Mouse (Mus musculus) liver, embryonic 14.5 days (tissue): ENCODE results near the gene Tnfrsf1b. TPM values are rescaled to one million over a fixed set of nuclear protein-coding genes. Genes with fewer than 3 reads are reported as not detected.
A peak's percentile ranks its signal among the peaks of the same experiment; 100 is the strongest.

Experiments used
- ATAC-seq: fragments of 200-750 bp; cut with Nextera tagmentation; 2 replicates; pipeline ENCODE4 v1.8.0; 2017; ENCODE audit warnings: moderate number of reproducible peaks, mild to moderate bottlenecking, moderate library complexity; ENCODE audit not compliant: insufficient read depth
- DNase-seq, 3 experiments: peaks; one replicate each; pipeline ENCODE4 v3.0.0-alpha.2; 2012 to 2013; ENCODE audit warnings: low read depth in 3 of 3, low spot score in 3 of 3
- H3K27ac ChIP-seq: fragments of 300-500 bp; sonication (generic); 2 replicates; pipeline ENCODE4 v1.5.1; 2014; ENCODE audit warnings: moderate library complexity, mild to moderate bottlenecking, control low read depth, inconsistent platforms
- H3K27me3 ChIP-seq: fragments of 300-500 bp; sonication (generic); 2 replicates; pipeline ENCODE4 v1.6.1; 2014; ENCODE audit warnings: mild to moderate bottlenecking, low read length, moderate library complexity; ENCODE audit not compliant: control insufficient read depth, insufficient read depth
- H3K36me3 ChIP-seq: fragments of 300-500 bp; sonication (generic); replicated peaks from 2 replicates; pipeline ENCODE4 v1.6.1; 2014; ENCODE audit warnings: low read depth; ENCODE audit not compliant: control insufficient read depth, insufficient read depth
- H3K4me1 ChIP-seq, 2 experiments: fragments of 200-500 bp in 1 of 2; fragments of 300-500 bp in 1 of 2; sonication (generic) in 1 of 2; replicated peaks; 2 replicates each; pipeline ENCODE4 v1.6.1; 2012 to 2014; ENCODE audit warnings: antibody characterized with exemption in 1 of 2, inconsistent platforms in 1 of 2, low read length in 1 of 2; ENCODE audit not compliant: control insufficient read depth in 2 of 2, insufficient read depth in 2 of 2
- H3K4me2 ChIP-seq: fragments of 300-500 bp; sonication (generic); 2 replicates; pipeline ENCODE4 v1.6.1; 2014; ENCODE audit warnings: low read depth, mild to moderate bottlenecking, control low read depth, moderate library complexity
- H3K4me3 ChIP-seq, 2 experiments: fragments of 200-500 bp in 1 of 2; fragments of 300-500 bp in 1 of 2; sonication (generic) in 1 of 2; 2 replicates each; pipeline ENCODE4 v1.5.1; 2012 to 2014; ENCODE audit warnings: low read depth in 2 of 2, low read length in 2 of 2, mild to moderate bottlenecking in 2 of 2, control low read depth in 1 of 2, inconsistent platforms in 1 of 2, moderate library complexity in 1 of 2; ENCODE audit not compliant: insufficient read depth in 1 of 2
- H3K9ac ChIP-seq: fragments of 300-500 bp; sonication (generic); replicated peaks from 2 replicates; pipeline ENCODE4 v1.6.1; 2014; ENCODE audit warnings: mild to moderate bottlenecking, control low read depth, moderate library complexity
- H3K9me3 ChIP-seq: fragments of 300-500 bp; sonication (generic); 2 replicates; pipeline ENCODE4 v1.6.1; 2016; ENCODE audit warnings: low read length, mixed read lengths; ENCODE audit not compliant: control insufficient read depth
- CTCF ChIP-seq: IDR thresholded peaks from 2 replicates; pipeline ENCODE4 v1.5.1; 2016; ENCODE audit warnings: antibody characterized with exemption, low read depth, control low read depth
- EP300 ChIP-seq: IDR thresholded peaks from 2 replicates; pipeline ENCODE4 v1.6.1; 2016; ENCODE audit warnings: antibody characterized with exemption, low read depth
- WGBS: fragments of 180-500 bp; shearing (Covaris S2); extraction: QIAGEN DNeasy Blood & Tissue Kit; methylation state at CpG from one replicate; pipeline ENCODE4 v1.1.7; 2014; ENCODE audit not compliant: insufficient replicate concordance; 5-methylcytosine and 5-hydroxymethylcytosine counted together
- polyA plus RNA-seq, 2 experiments: library from polyadenylated mRNA; depleted of rRNA in 1 of 2; stranded (reverse) in 1 of 2; unstranded in 1 of 2; fragments of >200 nt; fragmentation: Nextera tagmentation in 1 of 2; extraction: Ambion mirVana in 1 of 2; gene quantifications; 2 replicates each; pipeline versions ENCODE4 v1.2.1 to v1.2.3; 2012 to 2014

Gene Tnfrsf1b
- polyA plus RNA-seq, 2 experiments = 3.2 to 4.7 TPM

DNA sequence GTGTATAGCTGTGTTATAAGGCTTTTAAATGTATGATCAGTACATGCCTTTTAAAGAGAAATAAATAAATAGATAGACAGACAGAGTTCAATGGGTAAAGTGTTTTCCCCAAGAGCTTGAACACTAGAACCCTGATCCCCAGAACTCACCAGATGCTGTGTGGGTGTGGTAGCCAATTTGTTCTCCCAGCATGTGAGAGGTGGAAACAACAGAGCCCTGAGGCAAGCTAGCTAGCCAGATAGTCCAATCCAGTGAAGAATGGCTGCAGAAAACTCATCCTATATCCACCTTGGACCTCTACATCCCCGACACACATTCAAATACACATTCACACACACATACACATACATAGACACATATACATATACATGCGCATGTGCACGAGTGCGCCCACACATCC is 4.9 kb upstream of the Tnfrsf1b start:
- no peak overlapping the region for H3K9ac ChIP-seq
- H3K4me2 ChIP-seq = no peak overlapping the region
- WGBS = 82% methylated on average over 4 of the region's 4 CpGs

DNA sequence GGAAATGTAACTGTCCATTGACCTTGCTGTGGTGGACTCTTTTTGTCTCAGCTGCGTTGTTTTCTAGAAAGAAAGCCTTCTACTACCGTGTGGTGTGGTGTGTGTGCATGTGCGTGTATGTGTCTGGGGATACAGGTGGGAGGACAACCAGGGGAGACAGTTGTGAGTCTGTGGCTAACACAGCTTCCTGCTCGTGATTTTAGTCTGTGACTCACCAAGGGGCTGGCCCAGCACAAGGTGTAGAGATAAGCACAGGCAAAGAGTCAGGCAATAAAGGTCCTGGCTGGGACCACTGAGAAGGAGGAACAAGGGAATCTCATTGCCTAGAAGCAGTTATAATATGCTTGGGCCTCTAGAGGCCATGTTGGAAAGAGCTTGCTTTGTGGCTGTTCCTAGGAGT is 3.3 kb upstream of the Tnfrsf1b start:
- H3K4me1 ChIP-seq = peaks cover 0 to 6% of the 10 kb centered on the region in 2 experiments; a peak in 1 of 4 replicates
- DNase-seq (no peak), ATAC-seq (no peak)
- WGBS = 40% methylated on average over 4 of the region's 4 CpGs
- TF ChIP-seq EP300 (no peak), CTCF (no peak)
- H3K9me3 ChIP-seq = no peaks in the 10 kb centered on the region
- H3K27me3 ChIP-seq = peaks cover 4% of the 10 kb centered on the region
- H3K9ac ChIP-seq = no peak overlapping the region
- no peaks in the 10 kb centered on the region for H3K36me3 ChIP-seq
- no peak overlapping the region for H3K4me3 ChIP-seq
- no peak overlapping the region for H3K4me2 ChIP-seq
- no peak overlapping the region for H3K27ac ChIP-seq

More for the DNA sequence above, 4.9 kb upstream of the Tnfrsf1b start:
- DNase-seq = no peak
- Histone ChIP-seq H3K4me3 (no peak overlapping the region), H3K27ac (no peak overlapping the region), H3K4me1 (0 out of 4 replicates have a peak, but pooled peaks cover 0 to 3% of the 10 kb centered on the region in 2 experiments), H3K9me3 (no peaks in the 10 kb centered on the region), H3K36me3 (no peaks in the 10 kb centered on the region), H3K27me3 (no peaks in the 10 kb centered on the region; the same call in 1 of the 2 replicates)
- ATAC-seq = no peak
- TF ChIP-seq EP300 = no peak
- TF ChIP-seq CTCF = no peak

DNA sequence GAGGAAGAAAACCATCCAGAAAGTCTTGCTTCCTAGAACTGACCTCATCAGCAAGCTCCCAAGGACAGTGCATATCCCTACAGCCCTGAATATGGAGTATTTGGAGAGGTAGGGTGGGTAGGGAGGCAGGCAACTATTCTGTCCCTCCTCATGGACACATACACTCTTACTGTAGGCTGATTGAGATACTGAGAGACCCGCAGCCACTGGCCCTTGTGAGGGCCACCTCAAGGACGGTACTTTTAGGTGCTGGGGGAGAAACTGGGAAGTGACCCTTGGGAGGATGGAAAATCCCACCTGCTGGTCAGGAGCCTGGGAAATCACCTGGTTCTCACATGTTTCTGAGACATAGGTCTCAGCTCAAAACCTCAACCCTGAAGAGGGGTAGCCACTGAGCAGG is 886 bp upstream of the Tnfrsf1b start:
- H3K36me3 ChIP-seq = no peaks in the 10 kb centered on the region
- H3K9me3 ChIP-seq = no peaks in the 10 kb centered on the region

DNA sequence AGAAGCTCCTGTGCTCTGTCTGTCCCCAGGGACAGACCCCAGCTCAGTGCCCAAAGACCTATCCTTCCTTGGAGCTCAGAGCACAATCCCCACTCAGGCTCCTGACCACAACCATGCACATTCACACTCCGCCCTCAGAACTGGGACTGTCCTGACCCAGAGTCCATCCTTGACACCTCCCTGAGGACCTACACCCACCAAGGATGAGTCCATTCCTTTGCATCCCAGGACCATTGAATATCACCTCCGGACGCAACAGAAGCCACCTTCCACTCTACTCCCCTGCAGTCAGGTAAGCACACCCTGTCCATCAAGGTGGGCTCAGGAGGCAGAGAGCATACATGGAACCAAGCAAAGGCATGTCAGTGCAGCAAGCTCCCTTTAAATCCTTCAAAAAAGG is 1.1 kb downstream of the Tnfrsf1b start:
- Histone ChIP-seq H3K27me3 (peaks cover 4% of the 10 kb centered on the region), H3K4me1 (peaks cover 0 to 3% of the 10 kb centered on the region in 2 experiments; a peak in 1 of 4 replicates), H3K9ac (no peak overlapping the region), H3K4me2 (peak overlapping the region; percentile 70), H3K4me3 (peak overlapping the region; percentile 26 to 59; a peak in 2 of 4 replicates), H3K36me3 (no peaks in the 10 kb centered on the region), H3K9me3 (no peaks in the 10 kb centered on the region), H3K27ac (no peak overlapping the region)
- no peak for DNase-seq
- 72% methylated on average over 3 of the region's 3 CpGs for WGBS
- no peak for ATAC-seq
- TF ChIP-seq EP300 (no peak), CTCF (no peak)

More for the DNA sequence above, 886 bp upstream of the Tnfrsf1b start:
- WGBS = 49% methylated on average over 2 of the region's 2 CpGs
- DNase-seq = no peak
- Histone ChIP-seq H3K27ac (no peak overlapping the region), H3K4me3 (no peak overlapping the region), H3K4me1 (peaks cover 0 to 3% of the 10 kb centered on the region in 2 experiments; a peak in 1 of 4 replicates), H3K4me2 (no peak overlapping the region), H3K9ac (no peak overlapping the region), H3K27me3 (peaks cover 4% of the 10 kb centered on the region)
- no peak for ATAC-seq
- no peak for TF ChIP-seq EP300
- TF ChIP-seq CTCF = no peak

DNA sequence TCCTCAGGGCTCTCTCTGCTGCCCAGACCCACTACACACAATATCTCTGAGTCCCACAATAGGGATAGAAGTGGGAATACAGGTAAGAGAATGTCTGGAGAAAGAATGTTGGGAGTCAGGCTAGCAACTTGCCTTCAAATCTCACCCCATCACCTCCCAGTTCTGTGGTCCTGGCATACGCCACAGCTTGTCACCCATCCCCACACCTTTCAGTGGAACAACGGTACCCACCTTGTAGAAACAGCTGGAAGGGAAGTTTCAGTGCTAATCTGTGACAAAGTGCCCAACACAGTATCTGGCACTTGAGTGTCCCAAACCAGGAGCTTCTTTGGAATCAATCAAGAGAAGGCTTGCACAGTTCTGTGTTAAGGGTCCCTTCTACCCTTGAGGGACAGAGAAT is 2.0 kb downstream of the Tnfrsf1b start:
- ATAC-seq = no peak
- no peak overlapping the region for H3K4me3 ChIP-seq
- no peak overlapping the region for H3K9ac ChIP-seq
- 0 out of 2 replicates have a peak overlapping the region, but pooled peaks have one; percentile 70 for H3K4me2 ChIP-seq
- no peaks in the 10 kb centered on the region for H3K36me3 ChIP-seq
- TF ChIP-seq EP300 (no peak), CTCF (no peak)
- H3K4me1 ChIP-seq = peaks cover 0 to 3% of the 10 kb centered on the region in 2 experiments; a peak in 2 of 4 replicates
- peaks cover 4% of the 10 kb centered on the region for H3K27me3 ChIP-seq
- DNase-seq = no peak
- H3K9me3 ChIP-seq = no peaks in the 10 kb centered on the region
- WGBS = 65% methylated on average over 2 of the region's 2 CpGs
- no peak overlapping the region for H3K27ac ChIP-seq
